Mouse (Mus musculus): ENCODE results near the gene Ltbr.

GRCm38 (mm10) chr6:125260006-125260555, 53.6 kb downstream of the Ltbr start:
- no peak for TF ChIP-seq POLR2A (IDR thresholded peaks at IDR 0.05; ENCODE audit: borderline replicate concordance, control insufficient read depth, low read depth, low read length)
- TF ChIP-seq CTCF (IDR thresholded peaks at IDR 0.05; ENCODE audit: control insufficient read depth, insufficient read depth, low read length): no peak

Measured in bone marrow, adult 2 months (tissue).